Mouse (Mus musculus): ENCODE measurements around the gene Olfr118.
"Not testable (repeated sequence)": the region's sequence is repeated elsewhere in the genome, so short reads cannot be mapped to it uniquely, and the experiment has no call there.

Gene Olfr118

DNA sequence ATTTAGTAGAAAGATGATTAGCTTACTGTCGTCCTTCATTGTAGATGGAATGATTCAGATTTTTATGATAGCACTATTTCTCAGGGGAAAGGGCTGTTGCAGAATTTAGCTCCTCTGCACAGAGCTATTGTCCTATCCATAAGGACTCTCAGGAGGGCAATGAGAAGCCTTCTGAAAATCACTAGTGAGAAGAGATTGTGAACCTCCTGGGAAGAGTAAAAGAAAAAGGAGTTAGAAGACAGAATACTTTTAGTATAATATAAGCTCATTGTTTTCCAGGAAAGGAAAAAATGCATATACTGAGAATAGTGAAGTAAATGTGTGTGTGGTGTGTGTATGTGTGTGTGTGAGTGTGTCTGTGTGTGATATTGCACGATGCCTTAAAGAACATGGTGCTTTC is at the start of gene Olfr118:
Olfr118 (plus strand) TSS at position 301 of the 400 bp plus-strand sequence.
- no peak for DNase-seq (ENCODE audit: low spot score)

DNA sequence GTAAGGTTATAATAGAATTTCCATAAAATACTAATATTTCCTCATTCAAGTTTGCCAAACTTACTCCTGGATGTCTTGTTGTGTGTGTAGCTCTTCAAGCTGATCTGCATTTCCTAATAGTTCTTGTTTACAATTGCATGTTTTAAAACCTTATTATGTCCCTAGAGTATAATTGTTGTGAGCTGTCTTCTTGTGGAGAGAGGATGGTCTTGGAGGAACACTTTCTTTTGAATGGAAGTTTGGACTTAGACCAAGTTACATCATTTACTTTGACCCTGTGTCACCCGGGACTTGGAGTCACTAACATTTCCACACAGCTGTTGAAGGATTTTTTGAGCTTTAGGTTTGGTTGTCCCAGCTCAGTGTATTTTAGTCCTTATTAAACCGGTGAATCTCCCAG is 39.8 kb upstream of the Olfr118 start, which contains the start of the genes Olfr115 and Olfr116:
Olfr115 (minus strand) TSS at position 101 of the 400 bp plus-strand sequence.
Olfr116 (minus strand) TSS at position 191 of the 400 bp plus-strand sequence.
- DNase-seq (ENCODE audit: low spot score) = no peak

GRCm38 (mm10) chr17:37663682-37664081 is 3.1 kb upstream of the Olfr118 start, which contains the start of gene Olfr117:
Olfr117 (minus strand) TSS chr17:37663782.
- DNase-seq (ENCODE audit: low spot score) = no peak

DNA sequence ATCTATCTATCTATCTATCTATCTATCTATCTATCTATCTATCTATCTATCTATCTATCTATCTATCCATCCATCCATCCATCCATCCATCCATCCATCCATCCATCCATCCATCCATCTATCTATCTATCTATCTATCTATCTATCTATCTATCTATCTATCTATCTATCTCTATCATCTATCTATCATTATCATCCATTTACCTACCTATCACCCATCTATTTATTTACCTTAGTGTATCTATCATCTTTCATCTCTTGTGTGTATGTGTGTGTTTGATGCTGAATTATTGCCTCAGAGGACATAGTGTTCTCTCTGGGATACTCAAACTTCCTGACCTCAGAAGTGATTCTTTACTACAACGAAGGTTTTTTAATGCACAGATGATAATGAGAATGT is 29.5 kb downstream of the Olfr118 start, which contains the start of gene Olfr119:
Olfr119 (plus strand) TSS at position 301 of the 400 bp plus-strand sequence.
- DNase-seq (ENCODE audit: low spot score) = not testable (repeated sequence)

DNA sequence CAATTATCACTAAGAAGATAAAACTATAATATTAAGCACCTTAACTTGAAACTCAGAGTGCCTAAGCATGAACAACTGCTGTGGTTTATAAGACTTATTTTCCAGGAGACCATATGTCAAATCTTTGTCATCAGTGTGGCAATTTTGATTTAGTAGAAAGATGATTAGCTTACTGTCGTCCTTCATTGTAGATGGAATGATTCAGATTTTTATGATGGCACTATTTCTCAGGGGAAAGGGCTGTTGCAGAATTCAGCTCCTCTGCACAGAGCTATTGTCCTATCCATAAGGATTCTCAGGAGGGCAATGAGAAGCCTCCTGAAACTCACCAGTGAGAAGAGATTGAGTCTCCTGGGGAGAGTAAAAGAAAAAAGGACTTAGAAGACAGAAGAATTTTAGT is 54.7 kb downstream of the Olfr118 start, which contains the start of gene Olfr120:
Olfr120 (plus strand) TSS at position 301 of the 400 bp plus-strand sequence.
- DNase-seq (ENCODE audit: low spot score) = no peak
